Comparison of ENCODE assay signal across 21 mouse cellular contexts in genomic region chr3:65262506-65263422, GRCm38 (mm10).
DNase-seq lines count a peak whose midpoint lies in the region; ATAC-seq and TF ChIP-seq lines count a peak whose summit lies in the region.
"Had no signal": no experiment of that assay in that cellular context is flagged by ENCODE, and none has a peak within 500 bp of the region (broad histone marks: within the 10 kb centered on the region; RNA-seq: fewer than 3 reads in every experiment).

No protein-coding gene starts in this region.

- H3K9me3 ChIP-seq in stomach, postnatal 0 days (ENCODE audit: control insufficient read depth, low read length) = no peaks in the 10 kb centered on the region
- H3K9me3 ChIP-seq: embryonic facial prominence, embryonic 13.5 days; liver, embryonic 12.5 days; midbrain, embryonic 12.5 days; neural tube, embryonic 15.5 days had no signal

- intact Hi-C loops in left cerebral cortex, postnatal 10 days (cut with DNase I) = no loop called here

- no peak for ATAC-seq in stomach, postnatal 0 days (ENCODE audit: low FRiP score, low TSS enrichment)
- ATAC-seq: hindbrain, embryonic 16.5 days; liver, embryonic 12.5 days had no signal

- peak; percentile 33 to 52 for DNase-seq in frontal cortex, adult 2 months (ENCODE audit: extremely low spot score in 1 of 2, low spot score in 1 of 2)
- no peak for DNase-seq in frontal cortex, postnatal 14 days (ENCODE audit: low spot score in 2 of 2)
- DNase-seq in left cerebral cortex, adult 18-20 months (ENCODE audit: low spot score in 2 of 2) = peak; percentile 35 to 40
- no peak for DNase-seq in left cerebral cortex, postnatal 10 days (ENCODE audit: extremely low spot score in 1 of 2, low spot score in 2 of 2)
- DNase-seq in cerebellum, adult 11-12 months = peak; percentile 69
- DNase-seq in cerebellum, postnatal 36 days = peak; percentile 40 to 50
- no peak for DNase-seq in embryo, embryonic 9.5 days (ENCODE audit: extremely low spot score)
- DNase-seq in stomach, postnatal 0 days (ENCODE audit: low spot score) = no peak
- DNase-seq: adrenal gland, postnatal 10 days; heart, postnatal 14 days; kidney, adult 18-20 months; kidney, postnatal 14 days; layer of hippocampus, adult 9-11 months; lung, embryonic 14.5 days; spleen, adult 18-20 months had no signal

- no peaks in the 10 kb centered on the region for H3K36me3 ChIP-seq in stomach, postnatal 0 days (ENCODE audit: control insufficient read depth, insufficient read depth, low read length)
- H3K36me3 ChIP-seq: embryonic facial prominence, embryonic 13.5 days; liver, embryonic 12.5 days; midbrain, embryonic 12.5 days; neural tube, embryonic 15.5 days had no signal

- H3K27ac ChIP-seq in stomach, postnatal 0 days (replicated peaks) = no peak overlapping the region
- H3K27ac ChIP-seq: embryonic facial prominence, embryonic 13.5 days; liver, embryonic 12.5 days; midbrain, embryonic 12.5 days; neural tube, embryonic 15.5 days had no signal

- TF ChIP-seq CTCF in stomach, postnatal 0 days (IDR thresholded peaks at IDR 0.05; ENCODE audit: low read depth) = no peak

- no peaks in the 10 kb centered on the region for H3K27me3 ChIP-seq in stomach, postnatal 0 days (ENCODE audit: control insufficient read depth, insufficient read depth, low read length)
- H3K27me3 ChIP-seq: embryonic facial prominence, embryonic 13.5 days; liver, embryonic 12.5 days; midbrain, embryonic 12.5 days; neural tube, embryonic 15.5 days had no signal

- H3K4me1 ChIP-seq in stomach, postnatal 0 days (replicated peaks; ENCODE audit: control insufficient read depth, insufficient read depth) = no peaks in the 10 kb centered on the region
- H3K4me1 ChIP-seq: embryonic facial prominence, embryonic 13.5 days; liver, embryonic 12.5 days; midbrain, embryonic 12.5 days; neural tube, embryonic 15.5 days had no signal

- no peak overlapping the region for H3K4me3 ChIP-seq in stomach, postnatal 0 days (ENCODE audit: low read depth, low read length)
- H3K4me3 ChIP-seq: embryonic facial prominence, embryonic 13.5 days; liver, embryonic 12.5 days; midbrain, embryonic 12.5 days; myocyte; neural tube, embryonic 15.5 days had no signal

- H3K4me2 ChIP-seq in stomach, postnatal 0 days (replicated peaks; ENCODE audit: low read depth) = no peak overlapping the region
- H3K4me2 ChIP-seq: embryonic facial prominence, embryonic 13.5 days; liver, embryonic 12.5 days; lung, embryonic 14.5 days; midbrain, embryonic 12.5 days; neural tube, embryonic 15.5 days had no signal

- 77% methylated on average over 12 of the region's 12 CpGs for WGBS in stomach, postnatal 0 days

- TF ChIP-seq EP300 in stomach, postnatal 0 days (optimal IDR thresholded peaks at IDR 0.05) = no peak

- H3K9ac ChIP-seq in stomach, postnatal 0 days (ENCODE audit: low read length) = no peak overlapping the region
- H3K9ac ChIP-seq: embryonic facial prominence, embryonic 13.5 days; liver, embryonic 12.5 days; lung, embryonic 14.5 days; midbrain, embryonic 12.5 days; neural tube, embryonic 15.5 days had no signal

Comparison
In these comparisons a context has a peak if more than half of its experiments do, and no peak if none do; other contexts are left out.
1. DNase-seq: peak in frontal cortex, adult 2 months (2 of 2), left cerebral cortex, adult 18-20 months (2 of 2), cerebellum, adult 11-12 months (single experiment) and cerebellum, postnatal 36 days (2 of 2); none in frontal cortex, postnatal 14 days (0 of 2), left cerebral cortex, postnatal 10 days (0 of 2), embryo, embryonic 9.5 days (single experiment) and stomach, postnatal 0 days (single experiment).